Mouse (Mus musculus) adipocyte (in vitro differentiated cells): ENCODE results near the gene Gga3.

Source experiments
- DNase-seq: peaks from one replicate; pipeline ENCODE4 v3.0.0-alpha.2; 2016; ENCODE audit warnings: low spot score

The Gga3 gene

GRCm38 (mm10) chr11:115555717-115556116 is 48.1 kb downstream of the Gga3 start:
- no peak for DNase-seq

GRCm38 (mm10) chr11:115552783-115553182 is 51.1 kb downstream of the Gga3 start:
- no peak for DNase-seq

GRCm38 (mm10) chr11:115543571-115543970 is 60.3 kb downstream of the Gga3 start:
- DNase-seq, result no peak

- DNase-seq, result no peak
Measured at GRCm38 (mm10) chr11:115538045-115538444, 65.8 kb downstream of the Gga3 start.

- DNase-seq, result no peak
Measured at GRCm38 (mm10) chr11:115536856-115537568, 66.8 kb downstream of the Gga3 start.

GRCm38 (mm10) chr11:115536038-115536681 is 67.7 kb downstream of the Gga3 start, which contains the start of gene Sumo2:
Sumo2 (minus strand) TSS chr11:115536276.
- peak; percentile 93 for DNase-seq

- DNase-seq, result peak; percentile 45
Measured at GRCm38 (mm10) chr11:115535401-115536037, 68.3 kb downstream of the Gga3 start.

GRCm38 (mm10) chr11:115534759-115535371 is 69.0 kb downstream of the Gga3 start:
- DNase-seq, result no peak
